ENCODE assay signal across 12 mouse cellular contexts in genomic region chr2:166206396-166207144, GRCm38 (mm10). TPM values are rescaled to one million over a fixed set of nuclear protein-coding genes. Genes with fewer than 3 reads are reported as not detected.
DNase-seq lines count a peak whose midpoint lies in the region; ATAC-seq and TF ChIP-seq lines count a peak whose summit lies in the region.
"Had no signal": no experiment of that assay in that cellular context is flagged by ENCODE, and none has a peak within 500 bp of the region (broad histone marks: within the 10 kb centered on the region; RNA-seq: fewer than 3 reads in every experiment).

No protein-coding gene starts in this region.

- H3K27ac ChIP-seq in forebrain, embryonic 13.5 days, result no peak overlapping the region
- no peak overlapping the region for H3K27ac ChIP-seq in forebrain, embryonic 11.5 days (ENCODE audit: low read depth, low read length)
- H3K27ac ChIP-seq in kidney, embryonic 15.5 days, result peak overlapping the region; percentile 67
- peak overlapping the region; percentile 68; the same call in 1 of the 2 replicates for H3K27ac ChIP-seq in intestine, postnatal 0 days (ENCODE audit: low read depth, low read length)

- peaks cover 12% of the 10 kb centered on the region; the same call in 1 of the 2 replicates for H3K4me1 ChIP-seq in forebrain, embryonic 13.5 days
- no peaks in the 10 kb centered on the region for H3K4me1 ChIP-seq in forebrain, embryonic 11.5 days (replicated peaks; ENCODE audit: control insufficient read depth, insufficient read depth, low read length)
- H3K4me1 ChIP-seq in kidney, embryonic 15.5 days, result peaks cover 14% of the 10 kb centered on the region
- H3K4me1 ChIP-seq in intestine, postnatal 0 days (replicated peaks; ENCODE audit: control insufficient read depth, insufficient read depth, low read length), result 0 out of 2 replicates have a peak, but pooled peaks cover 5% of the 10 kb centered on the region

- 0 out of 2 replicates have a peak, but pooled peaks cover 7% of the 10 kb centered on the region for H3K27me3 ChIP-seq in forebrain, embryonic 13.5 days
- H3K27me3 ChIP-seq in forebrain, embryonic 11.5 days (ENCODE audit: control insufficient read depth, insufficient read depth, low read length), result no peaks in the 10 kb centered on the region
- peaks cover 3% of the 10 kb centered on the region; the same call in 1 of the 2 replicates for H3K27me3 ChIP-seq in kidney, embryonic 15.5 days
- no peaks in the 10 kb centered on the region for H3K27me3 ChIP-seq in intestine, postnatal 0 days (replicated peaks; ENCODE audit: control insufficient read depth, insufficient read depth, low read length)

- H3K9ac ChIP-seq in forebrain, embryonic 13.5 days, result no peak overlapping the region
- H3K9ac ChIP-seq in forebrain, embryonic 11.5 days (ENCODE audit: low read length), result no peak overlapping the region
- H3K9ac ChIP-seq in kidney, embryonic 15.5 days, result no peak overlapping the region
- no peak overlapping the region for H3K9ac ChIP-seq in intestine, postnatal 0 days (ENCODE audit: low read depth, low read length)

- WGBS in forebrain, embryonic 13.5 days, result 64% methylated on average over 5 of the region's 5 CpGs
- WGBS in forebrain, embryonic 11.5 days, result 80% methylated on average over 5 of the region's 5 CpGs
- WGBS in kidney, embryonic 15.5 days, result 54% methylated on average over 5 of the region's 5 CpGs
- 53% methylated on average over 5 of the region's 5 CpGs for WGBS in intestine, postnatal 0 days

- no peak overlapping the region for H3K4me2 ChIP-seq in forebrain, embryonic 13.5 days
- H3K4me2 ChIP-seq in forebrain, embryonic 11.5 days (ENCODE audit: low read depth, low read length, severe bottlenecking), result no peak overlapping the region
- H3K4me2 ChIP-seq in kidney, embryonic 15.5 days, result no peak overlapping the region
- no peak overlapping the region for H3K4me2 ChIP-seq in intestine, postnatal 0 days (replicated peaks; ENCODE audit: low read depth)

- TF ChIP-seq CTCF in intestine, postnatal 0 days (IDR thresholded peaks at IDR 0.05; ENCODE audit: low read depth), result no peak

- H3K36me3 ChIP-seq in forebrain, embryonic 13.5 days (ENCODE audit: poor library complexity, severe bottlenecking), result no peaks in the 10 kb centered on the region
- no peaks in the 10 kb centered on the region for H3K36me3 ChIP-seq in forebrain, embryonic 11.5 days (ENCODE audit: control insufficient read depth, insufficient read depth, low read length)
- no peaks in the 10 kb centered on the region for H3K36me3 ChIP-seq in kidney, embryonic 15.5 days
- no peaks in the 10 kb centered on the region for H3K36me3 ChIP-seq in intestine, postnatal 0 days (ENCODE audit: control insufficient read depth, insufficient read depth)

- no peaks in the 10 kb centered on the region for H3K9me3 ChIP-seq in forebrain, embryonic 13.5 days (replicated peaks)
- no peaks in the 10 kb centered on the region for H3K9me3 ChIP-seq in forebrain, embryonic 11.5 days (ENCODE audit: control insufficient read depth, low read length)
- no peaks in the 10 kb centered on the region for H3K9me3 ChIP-seq in kidney, embryonic 15.5 days (replicated peaks)
- no peaks in the 10 kb centered on the region for H3K9me3 ChIP-seq in intestine, postnatal 0 days (ENCODE audit: control insufficient read depth)

- peak; percentile 57; the same call in 1 of the 2 replicates for ATAC-seq in forebrain, embryonic 13.5 days
- no peak for ATAC-seq in forebrain, embryonic 11.5 days (replicated peaks; ENCODE audit: low FRiP score)
- peak; percentile 44; the same call in 1 of the 2 replicates for ATAC-seq in kidney, embryonic 15.5 days (replicated peaks; ENCODE audit: low FRiP score)
- no peak for ATAC-seq in intestine, postnatal 0 days

- H3K4me3 ChIP-seq in forebrain, embryonic 13.5 days, result no peak overlapping the region
- H3K4me3 ChIP-seq in forebrain, embryonic 11.5 days (ENCODE audit: low read depth, low read length), result no peak overlapping the region
- no peak overlapping the region for H3K4me3 ChIP-seq in kidney, embryonic 15.5 days (replicated peaks)
- H3K4me3 ChIP-seq in intestine, postnatal 0 days (ENCODE audit: low read depth, low read length), result no peak overlapping the region

- DNase-seq in forebrain, embryonic 11.5 days (ENCODE audit: low spot score), result no peak
- no peak for DNase-seq in kidney, adult 11 months
- peak; percentile 12 for DNase-seq in cerebellum, adult 8-10 months
- DNase-seq in thymus, postnatal 0 days (ENCODE audit: low spot score), result no peak
- no peak for DNase-seq in thymus, postnatal 10 days (ENCODE audit: low spot score in 2 of 2)
- DNase-seq: adrenal gland, adult 2 months; kidney, postnatal 36 days; lung, postnatal 14 days; thymus, postnatal 4 days had no signal

RNA-seq across cellular contexts. Expression of gene Sulf2, which starts 51.1 kb away (rescaled TPM):
- polyA plus RNA-seq in forebrain, embryonic 13.5 days (2015; fragmentation: Nextera tagmentation; extraction: Ambion mirVana), result 25.3 and 28.9 TPM in 2 replicates
- polyA plus RNA-seq in forebrain, embryonic 11.5 days (2014; fragmentation: Nextera tagmentation; extraction: Ambion mirVana), result 97.9 and 102 TPM in 2 replicates
- polyA plus RNA-seq in kidney, embryonic 15.5 days (2015; fragmentation: Nextera tagmentation; extraction: Ambion mirVana), result 61.0 and 65.3 TPM in 2 replicates
- polyA plus RNA-seq in intestine, postnatal 0 days (2015; fragmentation: Nextera tagmentation; extraction: Ambion mirVana), result 66.0 and 66.4 TPM in 2 replicates
- polyA plus RNA-seq in thymus, postnatal 0 days (2015; fragmentation: Nextera tagmentation; extraction: Ambion mirVana), result 9.4 and 12.6 TPM in 2 replicates

Comparison
In these comparisons a context has a peak if more than half of its experiments do, and no peak if none do; other contexts are left out.
1. ATAC-seq: peak in forebrain, embryonic 13.5 days (single experiment) and kidney, embryonic 15.5 days (single experiment); none in forebrain, embryonic 11.5 days (single experiment) and intestine, postnatal 0 days (single experiment).
2. H3K27ac ChIP-seq: peak in kidney, embryonic 15.5 days (single experiment) and intestine, postnatal 0 days (single experiment); none in forebrain, embryonic 13.5 days (single experiment) and forebrain, embryonic 11.5 days (single experiment).